Mouse (Mus musculus) adrenal gland, adult (tissue): ENCODE results near the gene Snap25.
A peak's percentile ranks its signal among the peaks of the same experiment; 100 is the strongest.

Source experiments
- DNase-seq, 2 experiments: peaks; one replicate each; pipeline ENCODE4 v3.0.0; 2022 to 2023; ENCODE audit warnings: low spot score in 1 of 2; ENCODE audit not compliant: inconsistent age in 2 of 2

Snap25 gene

GRCm38 (mm10) chr2:136711746-136712440, 1.4 kb upstream of the Snap25 start:
- peak; percentile 28 to 53 for DNase-seq

GRCm38 (mm10) chr2:136712441-136713015, 725 bp upstream of the Snap25 start:
- DNase-seq = peak in 1 of 2 experiments; percentile 20

- DNase-seq = peak; percentile 81 to 90
These were observed 757 bp downstream of the Snap25 start for GRCm38 (mm10) chr2:136714008-136714411.

GRCm38 (mm10) chr2:136715531-136715930, 2.3 kb downstream of the Snap25 start:
- DNase-seq = no peak

- DNase-seq = no peak
These were observed 3.1 kb downstream of the Snap25 start for GRCm38 (mm10) chr2:136716400-136716799.

GRCm38 (mm10) chr2:136720235-136720634, 7.0 kb downstream of the Snap25 start:
- DNase-seq = peak; percentile 70 to 92

GRCm38 (mm10) chr2:136738260-136738659, 25.0 kb downstream of the Snap25 start:
- no peak for DNase-seq

- no peak for DNase-seq
These were observed 29.0 kb downstream of the Snap25 start for GRCm38 (mm10) chr2:136742230-136742629.

- no peak for DNase-seq
These were observed 31.6 kb downstream of the Snap25 start for GRCm38 (mm10) chr2:136744683-136745326.

- no peak for DNase-seq
These were observed 32.2 kb downstream of the Snap25 start for GRCm38 (mm10) chr2:136745327-136745994.

- no peak for DNase-seq
These were observed 40.4 kb downstream of the Snap25 start for GRCm38 (mm10) chr2:136753682-136754081.

- DNase-seq = no peak
These were observed 45.7 kb downstream of the Snap25 start for GRCm38 (mm10) chr2:136758809-136759551.

- no peak for DNase-seq
These were observed 64.9 kb downstream of the Snap25 start for GRCm38 (mm10) chr2:136778156-136778555.

GRCm38 (mm10) chr2:136778674-136779073, 65.4 kb downstream of the Snap25 start:
- no peak for DNase-seq

- DNase-seq = no peak
These were observed 67.0 kb downstream of the Snap25 start for GRCm38 (mm10) chr2:136780268-136780667.

- no peak for DNase-seq
These were observed 71.1 kb downstream of the Snap25 start for GRCm38 (mm10) chr2:136784310-136784709.

- no peak for DNase-seq
These were observed 75.1 kb downstream of the Snap25 start for GRCm38 (mm10) chr2:136788379-136788778.

GRCm38 (mm10) chr2:136796518-136796917, 83.3 kb downstream of the Snap25 start:
- no peak for DNase-seq

GRCm38 (mm10) chr2:136798887-136799430, 85.7 kb downstream of the Snap25 start:
- no peak for DNase-seq

- DNase-seq = no peak
These were observed 87.8 kb downstream of the Snap25 start for GRCm38 (mm10) chr2:136801102-136801501.

GRCm38 (mm10) chr2:136802076-136802475, 88.8 kb downstream of the Snap25 start:
- no peak for DNase-seq
